Mouse (Mus musculus) heart, adult 2 months (tissue): ENCODE measurements around the gene Mybpc3.

ENCODE experiments used
- CTCF ChIP-seq: fragments of 200-600 bp; IDR thresholded peaks from 2 replicates; pipeline ENCODE4 v1.8.1; 2022; ENCODE audit warnings: antibody characterized with exemption, mild to moderate bottlenecking, moderate library complexity
- POLR2A ChIP-seq: fragments of 200-500 bp; IDR thresholded peaks from 2 replicates; pipeline ENCODE4 v1.6.1; 2011; ENCODE audit warnings: mild to moderate bottlenecking, low read depth, low read length, control low read depth; ENCODE audit not compliant: insufficient read depth

DNA sequence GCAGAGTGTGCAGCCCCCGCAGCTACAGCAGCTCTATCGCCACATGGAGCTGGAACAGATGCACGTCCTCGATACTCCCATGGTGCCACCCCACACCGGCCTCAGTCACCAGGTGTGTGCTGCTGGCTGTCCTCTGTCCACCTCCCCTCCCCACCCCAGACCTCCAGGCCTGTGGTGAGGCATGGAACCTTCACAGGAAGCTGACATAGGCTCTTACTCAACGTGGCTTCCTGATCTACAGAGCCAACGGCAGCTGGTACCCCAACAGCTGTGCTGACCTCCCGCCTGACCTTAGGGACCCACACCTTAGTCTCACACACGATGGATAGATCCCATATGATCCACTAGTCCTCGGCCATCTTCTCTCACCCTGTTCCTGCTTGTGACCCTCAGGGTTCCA is 4.6 kb upstream of the Mybpc3 start:
- TF ChIP-seq POLR2A: no peak
- TF ChIP-seq CTCF: no peak
